Mouse (Mus musculus) lung, embryonic 14.5 days (tissue): ENCODE measurements at regions not wholly inside any gene's neighbourhood (a gene's known extent, or its start where the extent isn't known, plus 50 kb on each side); places are given as distances from the start of the nearest gene placed in this dataset.

Source experiments
- ATAC-seq: fragments of 200-750 bp; cut with Nextera tagmentation; 2 replicates; pipeline ENCODE4 v1.8.0; 2017; ENCODE audit warnings: mild to moderate bottlenecking, moderate TSS enrichment, moderate library complexity; ENCODE audit not compliant: insufficient read depth
- DNase-seq: peaks from one replicate; pipeline ENCODE4 v3.0.0-alpha.2; 2015
- H3K27ac ChIP-seq: fragments of 300-500 bp; sonication (generic); 2 replicates; pipeline ENCODE4 v1.5.1; 2014; ENCODE audit warnings: low read depth, mild to moderate bottlenecking, moderate library complexity
- H3K27me3 ChIP-seq: fragments of 300-500 bp; sonication (generic); 2 replicates; pipeline ENCODE4 v1.6.1; 2014; ENCODE audit warnings: low read length, control low read depth; ENCODE audit not compliant: insufficient read depth
- H3K36me3 ChIP-seq: fragments of 300-500 bp; sonication (generic); 2 replicates; pipeline ENCODE4 v1.6.1; 2014; ENCODE audit warnings: control low read depth; ENCODE audit not compliant: insufficient read depth
- H3K4me1 ChIP-seq: fragments of 300-500 bp; sonication (generic); 2 replicates; pipeline ENCODE4 v1.6.1; 2014; ENCODE audit warnings: antibody characterized with exemption, control low read depth; ENCODE audit not compliant: insufficient read depth
- H3K4me2 ChIP-seq: fragments of 300-500 bp; sonication (generic); 2 replicates; pipeline ENCODE4 v1.6.1; 2014; ENCODE audit warnings: mild to moderate bottlenecking
- H3K4me3 ChIP-seq: fragments of 300-500 bp; sonication (generic); 2 replicates; pipeline ENCODE4 v1.5.1; 2014; ENCODE audit warnings: low read depth, low read length
- H3K9ac ChIP-seq: fragments of 300-500 bp; sonication (generic); 2 replicates; pipeline ENCODE4 v1.6.1; 2014
- H3K9me3 ChIP-seq: fragments of 300-500 bp; sonication (generic); 2 replicates; pipeline ENCODE4 v1.6.1; 2016; ENCODE audit warnings: low read depth, low read length, control low read depth
- CTCF ChIP-seq: IDR thresholded peaks from 2 replicates; pipeline ENCODE4 v1.5.1; 2016; ENCODE audit warnings: antibody characterized with exemption, low read depth
- WGBS: fragments of 180-500 bp; shearing (Covaris S2); extraction: QIAGEN DNeasy Blood & Tissue Kit; methylation state at CpG from one replicate; pipeline ENCODE4 v1.1.7; 2014; 5-methylcytosine and 5-hydroxymethylcytosine counted together

DNA sequence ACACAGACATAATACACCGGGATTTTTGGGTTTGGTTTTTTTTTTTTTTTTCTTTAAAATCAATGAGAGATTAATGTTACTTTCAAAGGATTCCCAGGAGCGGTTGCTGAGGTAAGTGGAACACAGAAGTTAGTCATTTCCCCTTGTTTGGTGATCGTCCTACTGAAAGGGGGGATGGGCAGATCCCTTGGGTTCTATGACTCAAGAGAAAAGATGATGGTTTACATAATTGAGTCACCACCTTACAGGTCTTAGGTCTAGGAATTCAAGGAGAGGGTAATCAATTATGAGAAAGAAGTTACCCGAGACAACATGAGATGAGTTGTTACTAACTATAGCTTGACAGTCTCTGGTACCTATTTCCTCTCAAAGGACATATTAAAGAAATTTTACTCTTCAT is 511.9 kb upstream of the Rgmb start:
- no peak overlapping the region for H3K4me3 ChIP-seq
- 70% methylated on average over 4 of the region's 4 CpGs for WGBS
- DNase-seq (no peak), ATAC-seq (no peak)
- no peak for TF ChIP-seq CTCF
- H3K9me3 ChIP-seq = no peaks in the 10 kb centered on the region
- no peak overlapping the region for H3K9ac ChIP-seq
- no peak overlapping the region for H3K27ac ChIP-seq
- H3K4me2 ChIP-seq = no peak overlapping the region
- H3K36me3 ChIP-seq = no peaks in the 10 kb centered on the region
- no peaks in the 10 kb centered on the region for H3K4me1 ChIP-seq
- H3K27me3 ChIP-seq = no peaks in the 10 kb centered on the region

DNA sequence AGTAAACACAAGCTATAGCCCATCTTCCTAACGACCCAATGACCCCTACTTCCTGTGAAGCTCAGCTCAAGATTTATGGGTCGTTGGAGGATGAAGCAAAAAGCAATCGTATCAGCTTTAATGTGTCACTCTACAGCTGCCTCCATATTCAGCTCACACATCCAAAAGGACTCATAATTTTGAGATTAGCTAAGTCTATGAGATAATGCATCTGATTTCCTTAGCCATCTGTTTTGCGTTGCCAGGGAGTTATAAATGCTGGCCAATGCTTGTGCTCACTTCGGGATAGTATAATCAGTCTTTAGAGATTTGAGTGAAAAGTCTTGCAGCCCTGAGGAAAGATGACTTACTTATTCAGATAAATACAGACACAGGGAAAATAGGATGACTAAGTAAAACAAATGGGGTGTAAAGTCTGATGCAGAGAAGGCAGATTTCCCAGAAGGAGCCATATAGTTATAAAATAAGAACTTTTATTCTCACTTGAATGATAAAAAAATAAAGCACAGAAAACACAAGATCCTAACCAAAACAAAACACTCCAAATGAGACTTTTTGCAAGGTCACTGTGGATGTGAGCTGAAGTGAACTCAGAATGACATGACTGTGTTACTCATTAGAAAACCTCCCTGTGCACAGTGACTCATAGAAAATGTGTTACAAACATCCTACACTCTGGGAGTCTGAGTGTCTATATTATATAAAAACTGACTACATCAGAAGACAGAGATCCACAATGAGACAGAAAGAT is 509.1 kb upstream of the Rgmb start:
- Histone ChIP-seq H3K27ac (no peak overlapping the region), H3K4me3 (no peak overlapping the region), H3K9me3 (no peaks in the 10 kb centered on the region), H3K9ac (no peak overlapping the region), H3K36me3 (no peaks in the 10 kb centered on the region), H3K4me2 (no peak overlapping the region), H3K27me3 (no peaks in the 10 kb centered on the region), H3K4me1 (no peaks in the 10 kb centered on the region)
- ATAC-seq = peak; percentile 90
- WGBS = 18% methylated on average over 5 of the region's 5 CpGs
- TF ChIP-seq CTCF = no peak
- DNase-seq = peak; percentile 75

DNA sequence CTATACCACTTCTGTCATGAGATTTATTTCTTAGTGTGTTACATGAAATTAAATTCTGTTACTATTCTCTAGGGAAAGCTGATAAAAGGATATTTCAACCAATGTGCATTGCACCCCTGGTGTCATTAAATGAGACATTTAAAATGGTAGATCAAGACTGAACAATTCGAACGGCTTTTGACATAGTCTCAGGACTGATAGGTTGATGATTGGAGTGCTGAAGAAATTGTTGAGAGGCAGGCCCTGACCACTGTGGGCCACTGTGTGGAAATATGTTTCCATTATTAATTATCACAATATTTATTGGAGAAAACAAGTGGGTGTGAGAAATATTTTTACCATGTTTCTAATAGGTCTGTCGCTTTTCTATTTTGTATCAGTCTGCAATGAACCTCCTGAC is 481.1 kb upstream of the Rgmb start:
- 85% methylated on average over 3 of the region's 3 CpGs for WGBS
- no peak for ATAC-seq
- H3K27ac ChIP-seq = no peak overlapping the region
- TF ChIP-seq CTCF = no peak
- DNase-seq = no peak
- no peak overlapping the region for H3K9ac ChIP-seq
- H3K36me3 ChIP-seq = no peaks in the 10 kb centered on the region
- H3K9me3 ChIP-seq = no peaks in the 10 kb centered on the region
- H3K4me2 ChIP-seq = no peak overlapping the region
- H3K4me3 ChIP-seq = no peak overlapping the region
- H3K4me1 ChIP-seq = no peaks in the 10 kb centered on the region
- H3K27me3 ChIP-seq = no peaks in the 10 kb centered on the region

DNA sequence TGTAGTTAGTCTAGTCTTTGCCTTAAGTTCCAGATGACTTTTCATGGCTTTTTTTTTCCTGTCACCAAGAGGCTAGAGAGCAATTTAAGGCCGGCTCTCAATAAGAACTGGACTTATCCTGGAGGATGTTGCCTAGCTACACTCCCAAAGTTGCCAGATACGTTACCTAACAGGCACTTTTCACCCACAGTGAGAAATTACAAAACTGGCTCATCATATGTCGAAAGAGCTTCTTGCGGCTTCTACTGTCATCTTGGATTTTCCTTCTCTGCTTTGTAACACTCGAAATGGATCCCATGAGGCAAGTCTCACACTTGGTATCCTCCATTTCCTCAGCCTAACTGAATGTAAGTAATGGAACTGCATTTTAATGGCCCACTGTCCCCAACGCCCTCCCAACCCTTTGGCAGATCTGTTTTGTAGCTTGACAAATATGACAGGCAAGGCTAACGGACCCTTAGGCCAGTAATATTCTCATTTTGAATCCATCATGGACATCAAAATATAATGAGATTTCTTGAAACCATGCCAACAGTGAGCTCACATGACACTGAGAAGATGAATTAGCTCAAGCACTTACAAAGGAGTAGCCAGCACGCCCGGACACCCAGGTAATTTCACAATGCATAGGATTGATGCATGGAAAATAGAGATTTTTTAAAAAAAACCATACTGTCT is 480.5 kb upstream of the Rgmb start:
- H3K9ac ChIP-seq = no peak overlapping the region
- no peaks in the 10 kb centered on the region for H3K36me3 ChIP-seq
- 76% methylated on average over 9 of the region's 9 CpGs for WGBS
- DNase-seq (no peak), ATAC-seq (no peak)
- no peak for TF ChIP-seq CTCF
- H3K4me2 ChIP-seq = no peak overlapping the region
- no peaks in the 10 kb centered on the region for H3K9me3 ChIP-seq
- no peak overlapping the region for H3K27ac ChIP-seq
- H3K4me3 ChIP-seq = no peak overlapping the region
- H3K4me1 ChIP-seq = no peaks in the 10 kb centered on the region
- no peaks in the 10 kb centered on the region for H3K27me3 ChIP-seq

DNA sequence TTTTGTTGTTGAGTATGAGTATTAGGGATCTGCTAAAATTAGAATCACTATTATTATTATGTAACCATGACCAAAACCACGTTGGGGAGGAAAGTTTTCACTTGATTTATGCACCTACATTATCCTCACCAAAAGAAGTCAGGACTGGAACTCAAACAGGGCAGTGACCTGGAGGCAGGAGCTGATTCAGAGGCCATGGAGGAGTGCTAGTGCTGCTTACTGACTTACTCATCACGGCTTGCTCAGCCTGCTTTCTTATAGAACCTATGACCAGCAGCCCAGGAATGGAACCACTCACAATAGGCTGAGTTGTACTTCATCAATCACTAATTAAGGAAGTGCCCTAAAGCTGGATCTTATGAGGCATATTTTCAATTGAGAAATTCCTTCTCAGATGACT is 470.9 kb upstream of the Rgmb start:
- H3K4me3 ChIP-seq = no peak overlapping the region
- no peak for TF ChIP-seq CTCF
- H3K4me1 ChIP-seq = no peaks in the 10 kb centered on the region
- no peak overlapping the region for H3K27ac ChIP-seq
- ATAC-seq = no peak
- 47% methylated on average over 2 of the region's 2 CpGs for WGBS
- H3K4me2 ChIP-seq = no peak overlapping the region
- no peak overlapping the region for H3K9ac ChIP-seq
- no peaks in the 10 kb centered on the region for H3K9me3 ChIP-seq
- no peaks in the 10 kb centered on the region for H3K27me3 ChIP-seq
- H3K36me3 ChIP-seq = no peaks in the 10 kb centered on the region
- no peak for DNase-seq

GRCm38 (mm10) chr17:16298553-16298952 is 467.7 kb upstream of the Rgmb start:
- H3K4me3 ChIP-seq = no peak overlapping the region
- ATAC-seq = no peak

More at GRCm38 (mm10) chr17:16298553-16298952, 467.7 kb upstream of the Rgmb start:
- H3K4me2 ChIP-seq = no peak overlapping the region
- no peak for TF ChIP-seq CTCF
- DNase-seq = no peak
- no peaks in the 10 kb centered on the region for H3K36me3 ChIP-seq
- H3K9me3 ChIP-seq = no peaks in the 10 kb centered on the region
- H3K27me3 ChIP-seq = no peaks in the 10 kb centered on the region
- H3K27ac ChIP-seq = no peak overlapping the region
- no peaks in the 10 kb centered on the region for H3K4me1 ChIP-seq
- H3K9ac ChIP-seq = no peak overlapping the region
